Mouse (Mus musculus): ENCODE data around the gene Six5. TPM values are rescaled to one million over a fixed set of nuclear protein-coding genes. Genes with fewer than 3 reads are reported as not detected.

Six5 gene
- polyA plus RNA-seq (2012; ENCODE audit: insufficient read depth, insufficient read length, missing spikeins): 6.2 and 7.1 TPM in 2 replicates

GRCm38 (mm10) chr7:19094471-19094825 is at the start of gene Six5:
Gene Six5, plus strand, starts transcription at chr7:19094594.
- peak within 1 kb of the TSS; percentile 83 for H3K4me3 ChIP-seq (ENCODE audit: insufficient read depth, low read depth, low read length)

GRCm38 (mm10) chr7:19044616-19045015 is 49.8 kb upstream of the Six5 start:
- Histone ChIP-seq H3K4me3 (ENCODE audit: insufficient read depth, low read depth, low read length) (no peak overlapping the region), H3K27ac (replicated peaks; ENCODE audit: low read depth, low read length) (no peak overlapping the region), H3K4me1 (ENCODE audit: control insufficient read depth, insufficient read depth, insufficient read length, low read length) (no peaks in the 10 kb centered on the region)

More at GRCm38 (mm10) chr7:19094471-19094825, at the start of gene Six5:
- H3K27ac ChIP-seq (replicated peaks; ENCODE audit: low read depth, low read length): peak within 1 kb of the TSS; percentile 91
- H3K4me1 ChIP-seq (ENCODE audit: control insufficient read depth, insufficient read depth, insufficient read length, low read length): peaks cover 5% of the 10 kb centered on the region; the same call in 1 of the 2 replicates

- Histone ChIP-seq H3K4me1 (ENCODE audit: control insufficient read depth, insufficient read depth, insufficient read length, low read length) (0 out of 2 replicates have a peak, but pooled peaks cover 3% of the 10 kb centered on the region), H3K4me3 (ENCODE audit: insufficient read depth, low read depth, low read length) (no peak overlapping the region), H3K27ac (replicated peaks; ENCODE audit: low read depth, low read length) (no peak overlapping the region)
These were observed 47.9 kb upstream of the Six5 start for GRCm38 (mm10) chr7:19046286-19047069.

GRCm38 (mm10) chr7:19048006-19048527 is 46.3 kb upstream of the Six5 start:
- Histone ChIP-seq H3K4me3 (ENCODE audit: insufficient read depth, low read depth, low read length) (no peak overlapping the region), H3K27ac (replicated peaks; ENCODE audit: low read depth, low read length) (no peak overlapping the region), H3K4me1 (ENCODE audit: control insufficient read depth, insufficient read depth, insufficient read length, low read length) (0 out of 2 replicates have a peak, but pooled peaks cover 3% of the 10 kb centered on the region)

- H3K27ac ChIP-seq (replicated peaks; ENCODE audit: low read depth, low read length): no peak overlapping the region
- H3K4me1 ChIP-seq (ENCODE audit: control insufficient read depth, insufficient read depth, insufficient read length, low read length): 0 out of 2 replicates have a peak, but pooled peaks cover 3% of the 10 kb centered on the region
- H3K4me3 ChIP-seq (ENCODE audit: insufficient read depth, low read depth, low read length): no peak overlapping the region
These were observed 45.1 kb upstream of the Six5 start for GRCm38 (mm10) chr7:19049252-19049651.

GRCm38 (mm10) chr7:19050172-19050571 is 44.2 kb upstream of the Six5 start:
- 0 out of 2 replicates have a peak, but pooled peaks cover 3% of the 10 kb centered on the region for H3K4me1 ChIP-seq (ENCODE audit: control insufficient read depth, insufficient read depth, insufficient read length, low read length)
- no peak overlapping the region for H3K4me3 ChIP-seq (ENCODE audit: insufficient read depth, low read depth, low read length)
- no peak overlapping the region for H3K27ac ChIP-seq (replicated peaks; ENCODE audit: low read depth, low read length)

- H3K4me3 ChIP-seq (ENCODE audit: insufficient read depth, low read depth, low read length): no peak overlapping the region
- 0 out of 2 replicates have a peak, but pooled peaks cover 3% of the 10 kb centered on the region for H3K4me1 ChIP-seq (ENCODE audit: control insufficient read depth, insufficient read depth, insufficient read length, low read length)
- no peak overlapping the region for H3K27ac ChIP-seq (replicated peaks; ENCODE audit: low read depth, low read length)
These were observed 43.2 kb upstream of the Six5 start for GRCm38 (mm10) chr7:19051161-19051560.

- Histone ChIP-seq H3K27ac (replicated peaks; ENCODE audit: low read depth, low read length) (no peak overlapping the region), H3K4me1 (ENCODE audit: control insufficient read depth, insufficient read depth, insufficient read length, low read length) (0 out of 2 replicates have a peak, but pooled peaks cover 3% of the 10 kb centered on the region), H3K4me3 (ENCODE audit: insufficient read depth, low read depth, low read length) (no peak overlapping the region)
These were observed 41.9 kb upstream of the Six5 start for GRCm38 (mm10) chr7:19052345-19053135.

GRCm38 (mm10) chr7:19053136-19053532 is 41.3 kb upstream of the Six5 start:
- Histone ChIP-seq H3K4me1 (ENCODE audit: control insufficient read depth, insufficient read depth, insufficient read length, low read length) (0 out of 2 replicates have a peak, but pooled peaks cover 3% of the 10 kb centered on the region), H3K27ac (replicated peaks; ENCODE audit: low read depth, low read length) (no peak overlapping the region), H3K4me3 (ENCODE audit: insufficient read depth, low read depth, low read length) (no peak overlapping the region)

GRCm38 (mm10) chr7:19054047-19054776 is 40.2 kb upstream of the Six5 start, which contains the start of gene Rsph6a:
Gene Rsph6a, plus strand, starts transcription at chr7:19054690.
- H3K4me3 ChIP-seq (ENCODE audit: insufficient read depth, low read depth, low read length): no peak within 1 kb of the TSS
- no peak within 1 kb of the TSS for H3K27ac ChIP-seq (replicated peaks; ENCODE audit: low read depth, low read length)
- H3K4me1 ChIP-seq (ENCODE audit: control insufficient read depth, insufficient read depth, insufficient read length, low read length): 0 out of 2 replicates have a peak, but pooled peaks cover 3% of the 10 kb centered on the region

GRCm38 (mm10) chr7:19054777-19055076 is 39.7 kb upstream of the Six5 start:
- Histone ChIP-seq H3K27ac (replicated peaks; ENCODE audit: low read depth, low read length) (no peak overlapping the region), H3K4me3 (ENCODE audit: insufficient read depth, low read depth, low read length) (no peak overlapping the region), H3K4me1 (ENCODE audit: control insufficient read depth, insufficient read depth, insufficient read length, low read length) (0 out of 2 replicates have a peak, but pooled peaks cover 3% of the 10 kb centered on the region)

- Histone ChIP-seq H3K4me1 (ENCODE audit: control insufficient read depth, insufficient read depth, insufficient read length, low read length) (0 out of 2 replicates have a peak, but pooled peaks cover 3% of the 10 kb centered on the region), H3K4me3 (ENCODE audit: insufficient read depth, low read depth, low read length) (no peak overlapping the region), H3K27ac (replicated peaks; ENCODE audit: low read depth, low read length) (no peak overlapping the region)
These were observed 39.3 kb upstream of the Six5 start for GRCm38 (mm10) chr7:19055108-19055507.

- no peaks in the 10 kb centered on the region for H3K4me1 ChIP-seq (ENCODE audit: control insufficient read depth, insufficient read depth, insufficient read length, low read length)
- no peak overlapping the region for H3K27ac ChIP-seq (replicated peaks; ENCODE audit: low read depth, low read length)
- no peak overlapping the region for H3K4me3 ChIP-seq (ENCODE audit: insufficient read depth, low read depth, low read length)
These were observed 37.0 kb upstream of the Six5 start for GRCm38 (mm10) chr7:19057405-19057804.

- no peak overlapping the region for H3K27ac ChIP-seq (replicated peaks; ENCODE audit: low read depth, low read length)
- no peaks in the 10 kb centered on the region for H3K4me1 ChIP-seq (ENCODE audit: control insufficient read depth, insufficient read depth, insufficient read length, low read length)
- no peak overlapping the region for H3K4me3 ChIP-seq (ENCODE audit: insufficient read depth, low read depth, low read length)
These were observed 28.5 kb upstream of the Six5 start for GRCm38 (mm10) chr7:19065896-19066295.

Measured in brown adipose tissue, adult 24 weeks (tissue).